Mouse (Mus musculus) cortical plate, adult 2 months (tissue): ENCODE results near the gene Pbld1. TPM values are rescaled to one million over a fixed set of nuclear protein-coding genes. Genes with fewer than 3 reads are reported as not detected.

ENCODE experiments used
- H3K27ac ChIP-seq: fragments of 200-500 bp; 2 replicates; pipeline ENCODE4 v1.5.1; 2012; ENCODE audit warnings: low read length, control low read depth, inconsistent platforms; ENCODE audit not compliant: insufficient read depth
- H3K4me1 ChIP-seq: fragments of 200-500 bp; 2 replicates; pipeline ENCODE4 v1.6.1; 2011; ENCODE audit warnings: low read length; ENCODE audit not compliant: control insufficient read depth, insufficient read depth
- H3K4me3 ChIP-seq: fragments of 200-500 bp; 2 replicates; pipeline ENCODE4 v1.5.1; 2011; ENCODE audit warnings: mild to moderate bottlenecking, low read length, control low read depth; ENCODE audit not compliant: insufficient read depth
- CTCF ChIP-seq: fragments of 200-500 bp; IDR thresholded peaks from 2 replicates; pipeline ENCODE4 v1.5.1; 2011; ENCODE audit warnings: mild to moderate bottlenecking, control low read depth, low read length; ENCODE audit not compliant: insufficient read depth; ENCODE audit errors: extremely low read depth
- POLR2A ChIP-seq: fragments of 200-500 bp; IDR thresholded peaks from 2 replicates; pipeline ENCODE4 v1.6.1; 2011; ENCODE audit warnings: mild to moderate bottlenecking, low read length, control low read depth; ENCODE audit not compliant: insufficient read depth; ENCODE audit errors: extremely low read depth
- polyA plus RNA-seq: library from polyadenylated mRNA; depleted of rRNA; stranded (reverse); fragments of >200 nt; gene quantifications from 2 replicates; pipeline ENCODE4 v1.2.3, GENCODE M21; 2012

The Pbld1 gene
- polyA plus RNA-seq, 1 experiment, result 0.17 TPM

GRCm38 (mm10) chr10:63091915-63092314, 32.0 kb downstream of the Pbld1 start:
- TF ChIP-seq POLR2A, result no peak
- TF ChIP-seq CTCF, result no peak
- no peak overlapping the region for H3K4me3 ChIP-seq
- H3K4me1 ChIP-seq, result peaks cover 2% of the 10 kb centered on the region; the same call in 1 of the 2 replicates
- H3K27ac ChIP-seq, result no peak overlapping the region

- Histone ChIP-seq H3K4me1 (peaks cover 2% of the 10 kb centered on the region; the same call in 1 of the 2 replicates), H3K27ac (no peak overlapping the region), H3K4me3 (no peak overlapping the region)
- TF ChIP-seq CTCF, result no peak
- TF ChIP-seq POLR2A, result no peak
Observed at GRCm38 (mm10) chr10:63092616-63093550, 32.9 kb downstream of the Pbld1 start.

- TF ChIP-seq CTCF (no peak), POLR2A (no peak)
Observed at GRCm38 (mm10) chr10:63096757-63097156, 36.8 kb downstream of the Pbld1 start.

GRCm38 (mm10) chr10:63098191-63098590, 38.2 kb downstream of the Pbld1 start:
- no peak for TF ChIP-seq POLR2A
- no peak for TF ChIP-seq CTCF
- H3K4me3 ChIP-seq, result no peak overlapping the region
- no peak overlapping the region for H3K27ac ChIP-seq
- no peaks in the 10 kb centered on the region for H3K4me1 ChIP-seq

More at GRCm38 (mm10) chr10:63096757-63097156, 36.8 kb downstream of the Pbld1 start:
- Histone ChIP-seq H3K4me1 (no peaks in the 10 kb centered on the region), H3K27ac (no peak overlapping the region), H3K4me3 (no peak overlapping the region)

- H3K4me3 ChIP-seq, result peak within 1 kb of the TSS; percentile 56
Observed at GRCm38 (mm10) chr10:63099521-63099920, 39.6 kb downstream of the Pbld1 start, which contains the start of gene Atoh7. TSS of gene Atoh7 (plus strand) at chr10:63099651.

GRCm38 (mm10) chr10:63099941-63100562, 40.1 kb downstream of the Pbld1 start:
- peak; percentile 72; the same call in 1 of the 2 replicates for TF ChIP-seq POLR2A
- TF ChIP-seq CTCF, result no peak
- no peaks in the 10 kb centered on the region for H3K4me1 ChIP-seq
- peak overlapping the region; percentile 56 for H3K4me3 ChIP-seq
- H3K27ac ChIP-seq, result peak overlapping the region; percentile 38

More at GRCm38 (mm10) chr10:63099521-63099920, 39.6 kb downstream of the Pbld1 start, which contains the start of gene Atoh7:
- Histone ChIP-seq H3K4me1 (no peaks in the 10 kb centered on the region), H3K27ac (peak within 1 kb of the TSS; percentile 38)
- TF ChIP-seq CTCF (no peak), POLR2A (no peak)

- Histone ChIP-seq H3K4me1 (no peaks in the 10 kb centered on the region), H3K4me3 (peak overlapping the region; percentile 56), H3K27ac (peak overlapping the region; percentile 38)
- TF ChIP-seq POLR2A (no peak), CTCF (no peak)
Observed at GRCm38 (mm10) chr10:63100657-63101056, 40.7 kb downstream of the Pbld1 start.

GRCm38 (mm10) chr10:63113027-63113604, 53.2 kb downstream of the Pbld1 start:
- Histone ChIP-seq H3K4me1 (no peaks in the 10 kb centered on the region), H3K4me3 (no peak overlapping the region), H3K27ac (no peak overlapping the region)
- TF ChIP-seq POLR2A, result no peak
- TF ChIP-seq CTCF, result no peak; the same call in 1 of the 2 replicates

- H3K27ac ChIP-seq, result no peak overlapping the region
- H3K4me3 ChIP-seq, result no peak overlapping the region
- H3K4me1 ChIP-seq, result no peaks in the 10 kb centered on the region
- TF ChIP-seq POLR2A (no peak), CTCF (no peak)
Observed at GRCm38 (mm10) chr10:63113716-63114360, 53.9 kb downstream of the Pbld1 start.
